Mouse (Mus musculus) bone marrow macrophage, adult 2 months (primary cell): ENCODE measurements around the gene Pdzk1.

ENCODE experiments used
- CTCF ChIP-seq: IDR thresholded peaks from 2 replicates; pipeline ENCODE4 v1.5.1; 2012; ENCODE audit warnings: low read depth, mild to moderate bottlenecking, low read length, moderate library complexity
- POLR2A ChIP-seq: IDR thresholded peaks from 2 replicates; pipeline ENCODE4 v1.6.1; 2012; ENCODE audit warnings: mild to moderate bottlenecking, low read depth, low read length, borderline replicate concordance

DNA sequence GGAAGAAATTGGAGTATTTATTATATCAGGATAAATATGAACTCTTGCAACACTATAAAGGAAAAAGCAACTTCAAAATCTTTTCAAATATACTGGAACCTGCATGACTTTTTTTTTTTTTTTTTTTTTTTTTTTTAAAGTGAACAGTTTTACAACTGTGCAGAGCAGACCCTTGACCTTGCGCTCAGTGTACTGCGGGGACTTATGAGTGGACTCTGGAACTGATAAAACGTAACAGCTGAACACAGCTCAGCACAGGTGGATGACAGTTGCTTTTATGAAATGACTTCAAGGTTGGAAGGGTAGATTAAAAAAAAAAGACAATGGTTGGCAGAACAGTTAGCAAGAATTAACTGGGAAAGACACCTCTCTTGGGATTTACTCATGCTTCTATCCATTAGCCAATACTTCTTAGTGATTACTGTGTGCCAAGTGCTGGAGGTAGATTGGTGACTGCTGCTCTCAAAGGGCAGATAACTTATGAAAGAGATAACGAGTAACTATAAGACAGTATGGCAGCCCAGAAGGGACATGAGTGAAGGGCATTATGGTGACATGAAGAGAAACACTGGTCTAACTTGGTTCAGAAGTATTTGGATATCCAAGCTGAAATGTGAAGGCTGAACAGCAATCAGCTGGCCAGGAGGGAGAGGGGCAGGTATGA, 73.4 kb downstream of the Pdzk1 start:
- TF ChIP-seq CTCF (no peak), POLR2A (no peak)
